Mouse (Mus musculus) megakaryocyte, embryonic 14.5 days (primary cell): ENCODE results near the gene C1qtnf5. TPM values are rescaled to one million over a fixed set of nuclear protein-coding genes. Genes with fewer than 3 reads are reported as not detected.
A peak's percentile ranks its signal among the peaks of the same experiment; 100 is the strongest.

ENCODE experiments used
- H3K27me3 ChIP-seq: replicated peaks from 2 replicates; pipeline ENCODE3; 2012; ENCODE audit warnings: inconsistent platforms
- H3K36me3 ChIP-seq: replicated peaks from 2 replicates; pipeline ENCODE3; 2012; ENCODE audit warnings: low read length, inconsistent platforms, mixed read lengths
- H3K4me1 ChIP-seq: 2 replicates; pipeline ENCODE4 v1.6.1; 2012; ENCODE audit warnings: inconsistent platforms
- H3K4me3 ChIP-seq: replicated peaks from 2 replicates; pipeline ENCODE3; 2012; ENCODE audit warnings: moderate library complexity, mild to moderate bottlenecking, inconsistent platforms
- H3K9me3 ChIP-seq: 2 replicates; pipeline ENCODE4 v1.6.1; 2012; ENCODE audit warnings: inconsistent platforms
- FLI1 ChIP-seq: IDR thresholded peaks from 2 replicates; pipeline ENCODE4 v1.6.1; 2012; ENCODE audit warnings: low read length, inconsistent platforms, mixed read lengths
- GATA1 ChIP-seq: IDR thresholded peaks from 3 replicates; pipeline ENCODE4 v1.6.1; 2012; ENCODE audit warnings: mixed read lengths, low read length, inconsistent platforms, borderline replicate concordance
- polyA plus RNA-seq: library from polyadenylated mRNA; stranded (reverse); fragments of >175 nt; gene quantifications from 2 replicates; pipeline ENCODE4 v1.2.3, GENCODE M21; 2012; ENCODE audit warnings: low replicate concordance; ENCODE audit not compliant: insufficient read depth

Gene C1qtnf5
- polyA plus RNA-seq, 1 experiment, result not detected

DNA sequence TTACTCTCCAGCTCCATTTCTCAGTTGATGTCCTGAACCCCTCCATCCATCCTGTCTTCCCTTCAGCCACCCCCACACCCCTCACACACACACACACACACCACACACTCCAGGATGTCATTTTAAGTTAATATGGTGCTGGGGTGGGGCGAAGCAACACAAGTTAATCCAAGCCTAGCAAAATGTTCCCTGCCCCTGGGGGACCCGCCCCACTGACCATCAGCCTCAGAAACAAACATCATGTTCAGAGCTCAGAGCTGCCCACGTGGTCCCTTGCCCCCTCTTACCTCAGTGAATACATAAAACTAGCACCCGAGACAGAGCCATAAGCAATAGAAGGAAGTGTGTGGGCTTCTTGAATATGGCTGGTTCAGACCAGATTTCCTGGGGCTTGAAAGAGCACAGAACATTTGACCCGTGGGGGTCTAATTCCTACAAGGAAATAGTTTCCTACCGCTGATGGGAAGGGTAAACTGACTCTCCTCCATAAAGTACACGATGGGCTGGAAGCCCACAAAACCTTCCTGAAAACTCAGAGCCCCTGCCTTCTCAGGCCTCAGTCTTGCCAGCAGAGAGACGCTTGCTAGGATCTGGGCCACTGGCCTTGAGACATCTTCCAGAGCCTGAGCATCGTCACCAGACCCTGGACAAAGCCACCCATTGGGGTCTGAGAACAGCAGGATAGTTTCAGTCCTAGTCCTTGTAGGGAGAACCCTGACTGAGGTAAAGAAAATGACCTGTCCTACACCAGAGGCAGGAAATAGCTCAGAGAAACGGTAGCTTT, 26.9 kb upstream of the C1qtnf5 start:
- TF ChIP-seq FLI1 (no peak), GATA1 (no peak)
- Histone ChIP-seq H3K9me3 (no peaks in the 10 kb centered on the region), H3K4me1 (peaks cover 57% of the 10 kb centered on the region), H3K36me3 (no peaks in the 10 kb centered on the region), H3K4me3 (no peak overlapping the region), H3K27me3 (peaks cover 88% of the 10 kb centered on the region)

DNA sequence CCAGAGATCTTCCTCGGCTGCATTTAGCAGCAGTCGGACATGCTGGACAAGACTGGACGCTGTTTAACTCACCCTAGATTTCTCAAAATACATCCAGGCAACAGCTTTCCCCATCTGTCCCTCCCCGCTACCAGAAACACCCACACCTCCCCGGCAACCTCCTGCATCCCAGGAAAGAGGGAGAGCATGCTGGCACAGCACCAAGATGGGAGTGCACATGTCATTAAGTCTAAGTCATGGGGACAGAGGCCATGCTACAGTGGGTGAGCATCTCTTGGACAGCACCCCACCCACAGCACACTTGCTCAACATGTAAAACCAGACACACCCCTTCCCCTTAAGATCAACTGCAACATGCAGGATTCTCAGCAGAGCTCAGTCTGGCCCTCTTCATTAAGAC, 26.1 kb upstream of the C1qtnf5 start:
- Histone ChIP-seq H3K36me3 (no peaks in the 10 kb centered on the region), H3K4me1 (peaks cover 64% of the 10 kb centered on the region), H3K4me3 (no peak overlapping the region), H3K9me3 (no peaks in the 10 kb centered on the region), H3K27me3 (peaks cover 88% of the 10 kb centered on the region)
- TF ChIP-seq FLI1, result no peak
- no peak for TF ChIP-seq GATA1

DNA sequence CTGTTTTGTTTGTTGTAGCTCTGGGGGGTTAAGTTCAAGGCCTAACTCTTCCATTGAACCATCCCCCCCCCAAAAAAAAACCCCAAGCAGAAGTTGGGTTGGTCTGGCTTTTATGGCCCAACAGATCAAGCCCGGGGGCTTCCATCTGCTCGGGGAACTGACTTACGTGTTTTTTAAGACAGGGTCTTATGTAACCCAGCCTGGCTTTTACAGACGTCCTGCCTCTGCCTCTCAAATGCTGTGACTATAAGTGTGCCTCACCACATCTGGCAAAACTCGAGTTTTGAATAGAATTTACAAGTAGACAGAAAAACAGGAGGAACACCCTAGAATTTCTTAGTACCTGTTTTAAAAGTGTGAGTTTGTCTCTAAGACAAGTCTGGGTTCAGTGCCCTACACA, 25.5 kb upstream of the C1qtnf5 start:
- H3K27me3 ChIP-seq, result peaks cover 86% of the 10 kb centered on the region

DNA sequence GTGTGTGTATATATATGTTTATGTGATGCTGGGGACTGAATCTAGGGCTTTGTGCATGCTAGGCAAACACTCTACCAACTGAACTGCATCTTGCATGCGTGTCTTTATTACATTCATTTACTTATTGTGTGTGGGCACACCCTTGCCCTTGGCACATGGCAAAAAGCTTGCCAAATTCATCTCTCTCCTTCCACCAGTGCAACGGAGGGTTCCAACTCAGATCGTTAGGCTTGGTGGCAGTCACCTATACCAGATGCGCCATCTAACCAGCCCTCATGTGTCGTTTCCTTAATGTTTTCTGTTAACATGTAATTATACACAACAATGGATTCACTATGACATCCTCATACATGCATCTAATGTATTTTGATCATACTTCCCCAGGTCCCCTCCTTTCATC, 24.8 kb upstream of the C1qtnf5 start:
- Histone ChIP-seq H3K4me1 (peaks cover 69% of the 10 kb centered on the region), H3K4me3 (no peak overlapping the region), H3K36me3 (no peaks in the 10 kb centered on the region), H3K27me3 (peaks cover 82% of the 10 kb centered on the region), H3K9me3 (no peaks in the 10 kb centered on the region)
- TF ChIP-seq FLI1, result no peak
- no peak for TF ChIP-seq GATA1

More for the DNA sequence above, 25.5 kb upstream of the C1qtnf5 start:
- peaks cover 68% of the 10 kb centered on the region for H3K4me1 ChIP-seq
- no peak overlapping the region for H3K4me3 ChIP-seq
- H3K36me3 ChIP-seq, result no peaks in the 10 kb centered on the region
- H3K9me3 ChIP-seq, result no peaks in the 10 kb centered on the region
- TF ChIP-seq FLI1, result no peak
- no peak for TF ChIP-seq GATA1

DNA sequence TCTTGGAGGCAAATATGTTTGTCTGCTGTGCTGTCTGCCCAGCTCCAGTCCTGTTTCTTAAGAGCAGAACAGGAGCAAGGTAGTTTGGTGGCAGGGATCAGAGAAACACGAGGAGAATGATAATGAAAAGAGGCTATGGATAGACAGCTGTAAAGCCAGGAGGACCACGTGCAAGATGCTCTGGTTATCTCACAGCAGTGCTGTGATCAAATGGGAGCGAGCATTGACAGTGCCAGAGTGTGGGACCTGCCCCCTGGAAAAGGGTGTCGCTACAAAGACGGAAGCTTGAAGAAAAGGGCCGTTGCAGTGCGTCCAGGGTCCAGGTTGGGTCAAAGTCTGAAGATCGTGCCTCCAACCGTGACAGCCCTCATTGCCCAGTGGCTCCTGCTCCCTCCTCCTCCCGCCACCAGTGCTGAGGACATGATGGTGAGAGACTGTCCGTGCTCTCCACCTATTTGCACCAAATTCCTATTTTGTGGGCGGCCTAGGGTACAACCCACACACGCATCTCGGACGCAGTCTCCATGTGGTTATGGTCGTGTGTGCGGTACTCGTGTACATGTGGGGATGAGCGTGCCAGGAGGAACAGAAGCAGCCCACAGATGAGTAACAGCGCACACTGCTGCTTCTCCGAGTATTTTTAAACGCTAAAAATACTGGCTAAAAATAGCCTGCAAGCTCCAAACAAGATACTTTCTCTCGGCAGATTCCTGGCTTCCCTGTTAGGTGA, 23.5 kb upstream of the C1qtnf5 start:
- Histone ChIP-seq H3K36me3 (no peaks in the 10 kb centered on the region), H3K9me3 (no peaks in the 10 kb centered on the region), H3K4me1 (peaks cover 76% of the 10 kb centered on the region), H3K4me3 (peak overlapping the region; percentile 83), H3K27me3 (peaks cover 71% of the 10 kb centered on the region)
- TF ChIP-seq GATA1, result no peak
- TF ChIP-seq FLI1, result no peak

DNA sequence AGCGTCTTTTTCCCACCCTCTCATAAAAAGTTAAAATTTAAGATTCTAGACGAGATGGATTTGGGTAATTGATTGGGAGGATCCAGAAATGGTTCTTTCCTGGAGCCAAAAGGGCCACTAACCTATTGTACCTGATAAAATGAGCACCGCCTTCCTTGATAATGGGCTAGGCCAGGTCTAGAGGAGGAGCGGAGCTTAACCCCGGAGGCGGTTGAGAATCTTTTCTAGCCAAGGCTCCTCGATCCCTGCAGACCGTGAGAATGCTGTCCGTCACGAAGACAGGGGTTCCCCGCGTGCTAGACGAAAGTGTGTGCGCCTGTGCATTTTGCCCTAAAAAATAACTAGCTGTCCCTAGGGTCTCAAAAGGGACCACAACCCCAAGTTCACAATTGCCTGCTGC, 22.8 kb upstream of the C1qtnf5 start:
- peaks cover 64% of the 10 kb centered on the region for H3K27me3 ChIP-seq

DNA sequence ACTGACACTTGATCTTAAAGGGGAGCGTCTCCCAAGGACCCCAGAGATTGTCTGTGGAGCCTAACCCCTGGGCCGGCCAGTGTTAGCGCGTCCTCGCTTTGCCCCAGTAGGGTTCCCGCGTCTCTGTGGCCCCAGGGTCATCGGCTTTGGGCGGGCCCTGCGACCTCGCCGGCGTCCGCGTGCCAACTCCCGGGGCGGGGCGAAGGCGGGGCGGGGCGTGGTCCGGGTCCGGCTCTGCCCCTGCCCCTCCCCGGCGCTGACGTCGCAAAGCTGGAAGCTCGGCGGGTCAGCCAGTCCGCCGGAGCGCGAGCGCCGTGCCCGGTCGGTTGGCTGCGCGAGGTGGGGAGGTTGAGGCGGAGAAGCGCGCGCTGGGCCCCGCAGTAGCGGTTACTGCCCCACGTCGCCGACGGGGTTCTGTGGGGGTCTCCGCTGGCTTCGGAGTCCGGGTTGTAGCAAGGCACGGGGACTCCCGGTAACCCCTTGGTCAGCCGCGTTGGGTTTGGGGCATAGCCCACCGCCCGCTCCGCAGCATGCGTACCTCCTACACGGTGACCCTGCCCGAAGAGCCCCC, 22.3 kb upstream of the C1qtnf5 start:
- Histone ChIP-seq H3K4me1 (peaks cover 76% of the 10 kb centered on the region), H3K27me3 (peaks cover 59% of the 10 kb centered on the region), H3K4me3 (peak overlapping the region; percentile 93), H3K9me3 (no peaks in the 10 kb centered on the region), H3K36me3 (no peaks in the 10 kb centered on the region)
- TF ChIP-seq GATA1, result no peak
- TF ChIP-seq FLI1, result no peak

More for the DNA sequence above, 22.8 kb upstream of the C1qtnf5 start:
- H3K4me3 ChIP-seq, result peak overlapping the region; percentile 93
- no peaks in the 10 kb centered on the region for H3K36me3 ChIP-seq
- H3K9me3 ChIP-seq, result no peaks in the 10 kb centered on the region
- H3K4me1 ChIP-seq, result peaks cover 76% of the 10 kb centered on the region
- no peak for TF ChIP-seq FLI1
- no peak for TF ChIP-seq GATA1

DNA sequence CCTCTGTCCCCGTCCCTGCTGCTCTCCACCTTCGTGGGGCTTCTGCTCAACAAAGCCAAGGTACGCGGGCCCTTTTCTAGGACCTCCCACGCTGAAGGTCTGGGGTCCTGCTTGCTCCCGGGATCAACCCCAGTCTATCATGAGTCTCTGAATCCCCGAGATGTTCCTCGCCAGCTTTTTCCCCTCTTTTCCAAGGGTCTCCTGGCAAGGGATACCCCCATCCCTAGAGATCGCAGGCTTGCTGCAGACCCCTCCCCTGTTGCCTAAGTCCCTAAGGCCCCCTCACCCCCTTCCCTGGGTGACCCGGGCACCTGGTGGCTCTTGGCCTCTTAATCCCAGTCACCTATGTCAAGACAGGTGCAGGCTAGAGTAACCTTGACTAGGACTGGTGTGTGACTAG, 21.8 kb upstream of the C1qtnf5 start:
- H3K36me3 ChIP-seq, result no peaks in the 10 kb centered on the region
- peaks cover 55% of the 10 kb centered on the region for H3K27me3 ChIP-seq
- peaks cover 78% of the 10 kb centered on the region for H3K4me1 ChIP-seq
- H3K9me3 ChIP-seq, result no peaks in the 10 kb centered on the region
- TF ChIP-seq GATA1, result no peak
- TF ChIP-seq FLI1, result no peak
- peak overlapping the region; percentile 93 for H3K4me3 ChIP-seq

DNA sequence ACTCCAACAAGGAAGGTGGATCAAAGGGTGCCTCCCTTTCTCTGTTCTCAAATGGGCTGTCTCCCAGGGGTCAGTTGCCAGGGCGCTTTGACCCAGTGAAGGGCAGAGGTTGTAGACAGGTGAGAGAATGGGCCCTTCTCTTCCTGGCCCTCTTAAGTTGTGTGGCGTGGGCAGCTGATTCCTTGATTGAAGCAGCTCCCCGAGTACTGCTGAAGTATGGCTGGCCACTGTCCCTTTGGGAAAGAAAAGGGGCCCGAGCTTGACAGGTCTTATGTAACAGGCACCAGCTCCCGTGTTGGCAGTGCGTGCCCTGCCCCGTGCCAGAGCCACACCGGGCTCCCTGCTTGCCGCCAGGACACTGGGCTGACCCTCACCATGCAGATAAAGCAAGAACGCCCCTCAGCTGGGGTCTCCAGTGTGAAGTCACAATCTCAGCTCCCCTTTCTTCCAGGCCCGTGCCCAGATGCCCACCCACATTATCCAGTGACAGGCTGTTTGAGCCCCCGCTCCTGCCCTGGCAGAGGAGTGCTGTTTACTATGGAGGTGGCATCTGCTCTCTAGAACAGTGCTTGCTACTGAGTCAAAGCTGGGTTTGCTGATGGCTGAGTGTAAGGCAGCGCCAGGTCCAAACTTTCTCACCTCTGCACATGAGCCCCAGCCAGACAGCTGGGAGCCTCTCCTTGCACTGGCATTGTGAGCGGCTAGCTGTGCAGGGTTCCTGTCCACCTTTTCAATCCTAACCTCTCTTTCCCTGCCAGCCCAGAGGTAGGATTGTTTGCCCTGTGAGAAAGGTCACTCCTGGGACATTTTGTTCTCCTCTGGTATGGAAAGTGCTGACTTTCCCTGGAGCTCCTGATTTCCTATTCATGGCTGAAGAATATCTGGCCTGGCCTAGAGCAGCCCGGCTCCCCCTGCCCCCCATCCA, 21.0 kb upstream of the C1qtnf5 start:
- Histone ChIP-seq H3K9me3 (no peaks in the 10 kb centered on the region), H3K4me3 (peak overlapping the region; percentile 93), H3K4me1 (peaks cover 76% of the 10 kb centered on the region), H3K27me3 (peaks cover 48% of the 10 kb centered on the region), H3K36me3 (peaks cover 4% of the 10 kb centered on the region)
- TF ChIP-seq FLI1 (no peak), GATA1 (no peak)
